Mouse (Mus musculus) megakaryocyte, embryonic 14.5 days (primary cell): Measurements from ENCODE around the gene Il5ra.

Source experiments
- FLI1 ChIP-seq: IDR thresholded peaks from 2 replicates; pipeline ENCODE4 v1.6.1; 2012; ENCODE audit warnings: low read length, inconsistent platforms, mixed read lengths
- GATA1 ChIP-seq: IDR thresholded peaks from 3 replicates; pipeline ENCODE4 v1.6.1; 2012; ENCODE audit warnings: mixed read lengths, low read length, inconsistent platforms, borderline replicate concordance

DNA sequence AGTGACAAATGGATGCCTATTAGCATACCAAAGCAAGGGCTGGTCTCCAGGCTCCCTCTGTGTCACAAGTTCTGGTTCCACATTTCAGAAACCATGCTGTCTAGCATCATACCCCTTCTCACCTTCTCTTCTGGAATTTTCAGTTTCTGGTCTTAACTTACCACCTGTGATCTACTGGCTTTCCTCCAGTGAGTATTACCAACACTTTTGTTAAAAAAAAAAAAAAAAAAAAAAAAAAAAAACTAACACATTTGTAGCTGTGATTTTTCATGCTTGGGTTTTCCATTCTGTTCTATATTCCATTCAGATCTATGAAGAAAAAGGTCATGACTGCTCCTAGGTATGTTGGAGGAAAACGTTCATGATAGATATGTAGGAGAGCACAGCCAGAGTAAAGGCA, 17.1 kb upstream of the Il5ra start:
- no peak for TF ChIP-seq FLI1
- no peak for TF ChIP-seq GATA1
